Mouse (Mus musculus) heart, embryonic 16.5 days (tissue): Measurements from ENCODE around the gene Slc38a8. TPM values are rescaled to one million over a fixed set of nuclear protein-coding genes. Genes with fewer than 3 reads are reported as not detected.

Experiments used
- ATAC-seq: fragments of 200-750 bp; cut with Nextera tagmentation; replicated peaks from 2 replicates; pipeline ENCODE4 v1.8.0; 2017; ENCODE audit warnings: moderate number of reproducible peaks; ENCODE audit not compliant: insufficient read depth, low FRiP score; ENCODE audit errors: extremely low read depth
- H3K27ac ChIP-seq: fragments of 300-500 bp; sonication (generic); 2 replicates; pipeline ENCODE4 v1.5.1; 2014; ENCODE audit warnings: mild to moderate bottlenecking, low read length, control low read depth, moderate library complexity
- H3K27me3 ChIP-seq: fragments of 300-500 bp; sonication (generic); 2 replicates; pipeline ENCODE4 v1.6.1; 2014; ENCODE audit warnings: low read length, mixed read lengths; ENCODE audit not compliant: control insufficient read depth, insufficient read depth
- H3K36me3 ChIP-seq: fragments of 300-500 bp; sonication (generic); 2 replicates; pipeline ENCODE4 v1.6.1; 2014; ENCODE audit not compliant: control insufficient read depth, insufficient read depth
- H3K4me1 ChIP-seq: fragments of 300-500 bp; sonication (generic); 2 replicates; pipeline ENCODE4 v1.6.1; 2014; ENCODE audit warnings: low read length, mixed read lengths; ENCODE audit not compliant: control insufficient read depth, insufficient read depth
- H3K4me2 ChIP-seq: fragments of 300-500 bp; sonication (generic); 2 replicates; pipeline ENCODE4 v1.6.1; 2014; ENCODE audit warnings: low read depth, mild to moderate bottlenecking, control low read depth, low read length
- H3K4me3 ChIP-seq: fragments of 300-500 bp; sonication (generic); 2 replicates; pipeline ENCODE4 v1.5.1; 2014; ENCODE audit warnings: mild to moderate bottlenecking, control low read depth, low read length
- H3K9ac ChIP-seq: fragments of 300-500 bp; sonication (generic); 2 replicates; pipeline ENCODE4 v1.6.1; 2014; ENCODE audit warnings: low read length, control low read depth
- H3K9me3 ChIP-seq: fragments of 300-500 bp; sonication (generic); replicated peaks from 2 replicates; pipeline ENCODE4 v1.6.1; 2016; ENCODE audit warnings: low read length; ENCODE audit not compliant: control insufficient read depth
- WGBS: fragments of 180-500 bp; shearing (Covaris S2); extraction: QIAGEN DNeasy Blood & Tissue Kit; methylation state at CpG from one replicate; pipeline ENCODE4 v1.1.7; 2014; 5-methylcytosine and 5-hydroxymethylcytosine counted together
- polyA plus RNA-seq: library from polyadenylated mRNA; unstranded; fragments of >200 nt; fragmentation: Nextera tagmentation; extraction: Ambion mirVana; gene quantifications from 2 replicates; pipeline ENCODE4 v1.2.1, GENCODE M21; 2015

Gene Slc38a8
- polyA plus RNA-seq, 1 experiment from 2014 or later = not detected

DNA sequence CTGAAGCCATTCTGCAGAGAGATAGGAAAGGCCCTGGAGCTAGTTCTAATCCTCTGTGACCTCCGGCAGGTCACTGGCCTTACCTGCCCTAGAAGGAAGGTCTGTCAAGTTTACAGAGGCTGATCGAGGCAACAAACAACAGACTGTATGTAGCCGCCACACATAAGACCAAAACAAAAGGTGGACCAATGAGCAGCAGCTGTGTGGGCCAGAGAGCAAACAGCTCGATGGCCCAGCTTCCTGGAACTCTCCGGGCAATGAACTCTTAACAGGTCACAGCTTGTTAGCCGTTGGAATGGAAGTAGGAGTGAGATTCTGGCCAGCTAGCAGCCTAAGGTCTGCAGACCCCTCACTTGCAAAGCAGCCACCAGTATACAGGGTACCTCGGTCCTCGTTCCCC is 71.2 kb downstream of the Slc38a8 start:
- H3K9me3 ChIP-seq = no peaks in the 10 kb centered on the region
- no peaks in the 10 kb centered on the region for H3K36me3 ChIP-seq
- peaks cover 20% of the 10 kb centered on the region for H3K4me1 ChIP-seq
- WGBS = 83% methylated on average over 8 of the region's 8 CpGs
- H3K4me3 ChIP-seq = no peak overlapping the region
- no peak overlapping the region for H3K4me2 ChIP-seq
- no peak for ATAC-seq
- no peaks in the 10 kb centered on the region for H3K27me3 ChIP-seq
- no peak overlapping the region for H3K9ac ChIP-seq
- no peak overlapping the region for H3K27ac ChIP-seq

Other genes starting within 250 kb of the Slc38a8 start
- 296 and 302 TPM in 2 replicates for gene Hsbp1, start 157.2 kb downstream of the Slc38a8 start, polyA plus RNA-seq
- gene Mlycd, start 106.8 kb downstream of the Slc38a8 start, polyA plus RNA-seq = 21.4 and 25.5 TPM in 2 replicates
- gene Osgin1, start 67.6 kb downstream of the Slc38a8 start, polyA plus RNA-seq = 0.74 and 0.85 TPM in 2 replicates
- 0.12 and 0.21 TPM in 2 replicates for gene Necab2, start 55.0 kb downstream of the Slc38a8 start, polyA plus RNA-seq
- gene Mbtps1, start 57.0 kb upstream of the Slc38a8 start, polyA plus RNA-seq = 68.5 and 72.4 TPM in 2 replicates
- 40.9 and 51.1 TPM in 2 replicates for gene Hsdl1, start 73.5 kb upstream of the Slc38a8 start, polyA plus RNA-seq
- gene Dnaaf1, start 73.5 kb upstream of the Slc38a8 start, polyA plus RNA-seq = 0.50 and 0.71 TPM in 2 replicates
- 8.5 and 9.4 TPM in 2 replicates for gene Taf1c, start 103.5 kb upstream of the Slc38a8 start, polyA plus RNA-seq
- 0.07 TPM in 1 of 2 replicates, not detected in the other for gene Adad2, start 111.0 kb upstream of the Slc38a8 start, polyA plus RNA-seq
- gene Kcng4, start 134.0 kb upstream of the Slc38a8 start, polyA plus RNA-seq = 0.04 TPM in 1 of 2 replicates, not detected in the other
- gene Wfdc1, start 164.7 kb upstream of the Slc38a8 start, polyA plus RNA-seq = 6.4 and 7.5 TPM in 2 replicates
- gene Atp2c2, start 198.3 kb upstream of the Slc38a8 start, polyA plus RNA-seq = 0.26 and 0.69 TPM in 2 replicates